Mouse (Mus musculus) neutrophil, adult 5-6 weeks (primary cell): Measurements from ENCODE around the gene Mapk8ip3. TPM values are rescaled to one million over a fixed set of nuclear protein-coding genes. Genes with fewer than 3 reads are reported as not detected.

Experiments used
- ATAC-seq: fragments of 151-379, 151-347 bp; 2 replicates; pipeline ENCODE4 v1.8.0; 2017; ENCODE audit warnings: mild to moderate bottlenecking, moderate TSS enrichment; ENCODE audit not compliant: insufficient number of reproducible peaks, poor library complexity, low FRiP score, severe bottlenecking; ENCODE audit errors: extremely low read depth
- total RNA-seq: library from RNA; stranded (forward); fragments of 200-1000 nt; gene quantifications from 2 replicates; pipeline ENCODE4 v1.2.3, GENCODE M21; 2017

The Mapk8ip3 gene
- total RNA-seq, result 115 and 127 TPM in 2 replicates

DNA sequence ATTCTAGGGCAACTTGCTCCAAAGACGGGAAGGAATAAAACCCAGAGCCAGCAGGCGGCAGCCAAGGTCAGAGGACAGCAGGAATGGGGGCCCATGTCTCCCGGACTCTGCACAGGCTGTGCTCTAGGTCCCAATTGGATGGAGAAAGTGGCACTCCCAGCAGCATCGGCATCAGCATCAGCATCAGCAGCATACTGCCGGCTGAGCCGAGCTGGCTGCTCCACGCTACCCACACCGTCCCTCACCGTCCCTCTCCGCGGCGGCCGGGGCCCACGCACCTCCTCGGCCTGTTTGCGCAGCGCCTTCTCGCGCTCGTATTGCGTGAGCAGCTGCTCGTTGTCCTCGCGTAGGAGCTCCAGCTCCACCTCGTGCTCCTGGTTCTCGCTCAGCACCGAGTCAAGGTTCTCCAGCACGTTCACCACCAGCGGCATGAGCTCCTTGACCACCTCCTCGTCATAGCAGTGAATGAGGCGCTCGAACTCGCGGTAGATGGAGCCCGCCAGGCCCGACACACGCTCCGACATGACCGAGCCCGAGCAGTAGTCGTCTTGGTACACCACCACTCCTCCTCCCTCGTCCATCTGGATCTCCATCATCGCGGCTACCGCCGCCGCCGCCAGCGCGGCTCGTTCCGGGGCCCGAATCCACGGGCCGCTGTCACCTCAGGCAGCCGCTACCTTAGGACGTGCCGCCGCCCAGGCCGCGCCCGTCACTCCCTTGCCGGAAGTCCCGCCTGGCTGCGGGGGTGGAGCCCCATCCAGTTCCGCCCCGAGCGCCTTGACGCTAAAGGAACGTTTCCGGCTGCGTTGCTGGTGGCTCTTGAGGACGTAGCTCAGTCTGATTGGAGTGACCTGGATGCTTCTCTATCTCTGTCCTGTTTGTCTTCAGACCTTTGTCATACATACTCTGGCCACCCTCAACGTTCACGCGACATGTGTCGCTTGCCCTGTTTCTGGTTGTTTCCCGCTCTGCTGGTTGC, at the start of gene Mapk8ip3:
Mapk8ip3 (minus strand) TSS at position 719 of the 979 bp plus-strand sequence.
- peak; percentile 98 for ATAC-seq

DNA sequence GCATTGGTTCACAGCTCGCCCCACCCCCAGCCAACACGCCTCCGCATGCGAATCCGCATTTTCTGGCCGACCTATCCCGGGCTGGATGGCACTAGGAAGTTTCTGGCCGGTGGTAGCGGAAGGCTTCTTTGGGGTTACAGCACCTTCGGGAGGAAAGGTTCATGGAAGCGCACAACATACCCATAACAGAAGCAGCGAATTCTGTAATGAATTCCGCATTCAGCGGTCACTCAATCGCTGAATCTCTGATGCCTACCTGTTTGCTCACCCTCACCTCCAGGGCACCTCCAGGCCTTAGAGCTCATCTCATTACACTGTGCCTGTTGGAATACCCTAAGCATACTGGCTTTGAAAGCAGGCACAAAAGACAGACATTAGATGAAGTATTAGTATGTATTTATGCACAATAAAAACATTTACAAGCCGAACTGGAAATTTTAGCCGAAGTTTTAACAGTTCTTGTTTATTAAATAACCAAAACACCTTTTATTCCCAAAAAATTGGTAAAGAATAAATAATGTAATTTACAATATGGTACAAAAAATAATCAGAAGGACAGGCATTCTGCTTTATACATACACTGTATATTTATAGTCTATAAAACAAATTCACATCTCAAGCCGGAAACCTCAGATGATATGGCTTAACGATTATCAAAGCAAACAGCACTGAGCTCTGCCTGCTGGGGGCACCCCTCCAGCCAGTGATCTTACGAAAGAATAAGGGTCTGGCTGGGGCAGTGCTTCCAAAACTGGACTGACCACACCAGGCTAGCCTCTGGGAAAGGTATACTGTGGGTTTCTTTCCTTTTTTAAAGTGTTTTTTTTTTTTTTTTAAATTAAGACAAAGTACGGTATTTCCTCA, 24.3 kb upstream of the Mapk8ip3 start:
- peak; percentile 7; the same call in 1 of the 2 replicates for ATAC-seq

- peak; percentile 99 for ATAC-seq
These were observed 23.5 kb upstream of the Mapk8ip3 start, which contains the start of gene Jpt2 for GRCm38 (mm10) chr17:24960135-24960851. Gene Jpt2 (minus strand): TSS chr17:24960689.

DNA sequence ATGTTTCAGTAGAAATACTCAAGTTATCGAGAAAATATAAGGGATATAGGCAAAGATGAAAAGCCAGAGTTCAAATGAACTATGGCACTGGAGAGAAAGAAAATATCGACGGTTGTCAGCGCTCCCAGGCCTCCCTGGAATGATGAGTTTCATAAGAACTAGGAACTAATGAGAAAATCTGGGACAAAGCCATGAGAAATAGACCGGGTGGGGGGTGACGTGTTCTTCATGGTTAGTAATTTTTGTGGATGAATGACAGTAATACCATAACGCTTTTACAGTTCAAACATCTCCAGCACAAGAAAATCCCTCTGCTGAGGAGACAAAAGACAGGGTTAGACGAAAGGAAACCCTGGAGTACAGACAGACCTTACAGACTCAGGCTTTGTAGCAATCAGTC, 22.6 kb upstream of the Mapk8ip3 start:
- no peak for ATAC-seq

DNA sequence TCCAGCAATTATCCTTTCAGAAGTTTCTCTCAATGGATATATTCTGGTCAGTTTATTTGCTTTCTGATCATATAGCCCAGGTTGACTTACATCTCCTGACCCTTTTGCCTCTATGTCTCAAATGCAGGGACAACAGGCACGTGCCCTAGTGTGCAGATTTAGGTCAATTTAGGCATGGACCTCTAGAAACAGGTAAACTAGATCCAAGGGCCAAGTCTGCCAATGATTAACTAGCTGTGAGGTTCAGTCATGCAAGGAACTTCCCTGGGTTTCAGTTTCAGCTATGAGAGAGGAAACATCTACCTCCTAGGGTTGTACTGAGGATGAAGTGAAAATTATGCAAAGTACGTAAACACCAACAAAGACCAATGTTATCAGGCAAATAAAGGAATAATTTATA, 16.5 kb upstream of the Mapk8ip3 start:
- no peak for ATAC-seq

GRCm38 (mm10) chr17:24950671-24951070, 13.9 kb upstream of the Mapk8ip3 start:
- no peak for ATAC-seq

- ATAC-seq, result no peak
These were observed 11.4 kb upstream of the Mapk8ip3 start for GRCm38 (mm10) chr17:24948204-24948603.

- peak; percentile 63 for ATAC-seq
These were observed 6.8 kb upstream of the Mapk8ip3 start for GRCm38 (mm10) chr17:24943589-24943988.

GRCm38 (mm10) chr17:24943036-24943435, 6.3 kb upstream of the Mapk8ip3 start:
- no peak for ATAC-seq

- peak; percentile 73 for ATAC-seq
These were observed 5.7 kb upstream of the Mapk8ip3 start for GRCm38 (mm10) chr17:24942453-24942852.

DNA sequence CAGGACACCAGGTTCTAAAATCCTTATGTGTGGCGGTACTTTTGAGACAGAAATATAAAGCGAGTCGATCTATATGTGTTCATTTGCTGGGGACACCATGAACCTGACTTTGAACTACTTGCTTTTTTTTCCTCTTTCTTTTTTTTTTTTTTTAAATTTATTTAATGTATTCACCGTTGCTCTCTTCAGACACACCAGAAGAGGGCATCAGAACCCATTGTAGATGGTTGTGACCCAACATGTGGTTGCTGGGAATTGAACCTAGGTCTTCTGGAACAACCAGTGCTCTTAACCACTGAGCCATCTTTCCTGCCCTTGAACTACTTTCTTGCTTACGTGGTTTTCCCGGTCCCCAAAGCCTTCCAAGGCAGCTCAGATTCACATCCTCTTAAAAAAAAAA, 489 bp upstream of the Mapk8ip3 start:
- ATAC-seq, result no peak

GRCm38 (mm10) chr17:24935666-24936065, 1.1 kb downstream of the Mapk8ip3 start:
- no peak for ATAC-seq

- ATAC-seq, result no peak
These were observed 1.9 kb downstream of the Mapk8ip3 start for GRCm38 (mm10) chr17:24934926-24935325.

DNA sequence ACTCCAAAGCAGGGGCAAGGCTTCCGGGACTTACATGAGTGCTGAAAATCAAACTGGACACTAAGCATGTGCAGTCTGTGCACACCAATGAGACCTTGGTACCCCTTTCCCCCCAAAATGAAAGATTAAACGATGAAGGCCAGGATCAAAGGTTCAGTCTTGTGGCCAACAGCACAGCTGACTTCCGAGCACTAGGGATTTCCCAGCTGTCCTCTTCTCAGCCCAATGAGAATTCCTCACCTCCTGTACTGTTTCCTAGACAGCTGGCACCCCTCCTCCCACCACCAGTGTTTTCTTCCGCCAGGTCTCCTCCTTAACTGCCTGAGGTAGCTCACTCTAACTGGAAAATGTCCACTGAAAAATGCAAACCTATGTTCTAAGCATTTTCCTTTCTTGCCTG, 3.6 kb downstream of the Mapk8ip3 start:
- no peak for ATAC-seq

GRCm38 (mm10) chr17:24932431-24932830, 4.3 kb downstream of the Mapk8ip3 start:
- ATAC-seq, result no peak

GRCm38 (mm10) chr17:24929506-24929905, 7.3 kb downstream of the Mapk8ip3 start:
- ATAC-seq, result no peak

DNA sequence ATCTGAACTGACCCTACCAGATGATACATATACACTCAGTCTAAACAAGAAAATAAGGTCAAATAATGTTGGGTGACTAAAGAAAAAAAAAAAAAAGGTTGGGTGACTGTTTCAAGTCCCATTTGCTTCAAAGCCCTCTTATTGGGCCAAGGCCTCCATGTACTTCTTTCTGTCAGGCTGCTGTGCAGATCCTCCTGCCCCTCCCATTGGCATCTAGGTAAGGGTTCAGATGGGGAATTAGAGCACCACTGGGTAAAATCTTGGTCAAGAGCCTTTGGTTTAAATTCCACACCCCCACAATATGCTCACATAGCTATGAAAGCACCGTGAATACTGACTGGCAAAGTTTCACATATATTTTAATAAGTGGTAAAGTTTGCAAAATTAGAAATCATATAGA, 13.5 kb downstream of the Mapk8ip3 start:
- no peak for ATAC-seq

DNA sequence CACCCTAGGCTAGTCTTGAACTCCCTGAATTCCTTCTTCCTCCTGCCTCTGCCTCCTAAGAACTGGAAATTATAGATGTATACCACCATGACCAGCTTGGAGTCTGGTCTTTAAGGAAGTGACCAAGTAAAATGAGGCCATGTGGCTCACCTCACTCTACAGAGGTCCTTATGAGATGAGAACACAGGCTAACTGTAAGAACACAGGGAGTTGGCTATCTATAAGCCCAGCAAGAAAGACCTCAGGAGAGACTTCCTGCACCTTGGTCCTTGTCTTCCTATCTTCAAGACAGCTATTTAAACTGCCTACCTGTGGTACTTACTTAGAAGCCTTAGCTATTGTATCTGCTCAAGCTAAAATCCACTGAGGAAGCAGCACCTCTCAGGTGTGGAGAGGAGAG, 22.8 kb downstream of the Mapk8ip3 start:
- ATAC-seq, result no peak

DNA sequence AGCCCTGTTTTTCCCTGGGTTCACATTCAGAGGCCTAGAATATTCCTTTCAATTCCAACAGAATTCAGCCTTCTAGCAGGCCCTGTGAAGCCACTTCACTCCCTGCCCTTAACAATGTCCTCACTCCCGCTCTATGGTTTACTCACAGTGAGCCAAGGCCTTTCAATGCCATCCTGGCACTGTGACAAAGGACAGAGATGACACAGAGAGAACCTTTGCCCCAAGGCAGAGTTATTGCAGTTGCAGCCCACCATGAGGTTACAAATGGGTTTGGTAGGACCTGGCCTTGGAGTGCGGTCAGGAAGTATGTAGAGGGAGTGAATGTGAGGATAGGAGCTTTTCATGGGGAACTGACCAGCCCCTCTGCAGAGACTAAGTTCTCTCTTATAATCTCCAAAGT, 29.2 kb downstream of the Mapk8ip3 start:
- no peak for ATAC-seq
